Mouse (Mus musculus): ENCODE data around the gene Ppt1. TPM values are rescaled to one million over a fixed set of nuclear protein-coding genes. Genes with fewer than 3 reads are reported as not detected.
A peak's percentile ranks its signal among the peaks of the same experiment; 100 is the strongest.

Ppt1 gene
- polyA plus RNA-seq, 1 experiment from 2014 or later, result 46.8 TPM

DNA sequence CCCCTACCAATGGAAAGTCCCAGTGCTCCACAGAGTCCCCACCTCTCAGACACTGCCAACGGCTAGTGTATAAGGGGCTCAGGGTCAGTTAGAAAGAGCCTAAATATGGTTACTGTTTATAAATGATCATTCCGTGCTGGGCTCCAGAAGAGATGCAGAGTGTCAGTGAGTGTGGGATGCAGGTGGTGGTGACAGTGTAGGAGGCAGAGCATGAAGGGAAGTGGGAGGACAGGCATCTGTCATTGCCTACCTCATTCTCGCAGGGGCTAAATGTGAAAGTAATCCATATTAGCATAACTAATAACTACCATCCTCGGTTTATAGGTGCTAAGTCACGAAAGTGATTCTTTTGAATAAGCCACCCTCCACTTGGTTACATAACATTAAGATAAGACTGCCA lies 34.7 kb downstream of the Ppt1 start:
- H3K9me3 ChIP-seq (ENCODE audit: control insufficient read depth, low read length), result no peaks in the 10 kb centered on the region
- H3K4me2 ChIP-seq (replicated peaks; ENCODE audit: low read depth), result no peak overlapping the region
- H3K27me3 ChIP-seq (ENCODE audit: control insufficient read depth, insufficient read depth, low read length), result no peaks in the 10 kb centered on the region
- ATAC-seq (ENCODE audit: low FRiP score, low TSS enrichment), result no peak
- H3K4me1 ChIP-seq (replicated peaks; ENCODE audit: control insufficient read depth, insufficient read depth), result no peaks in the 10 kb centered on the region
- no peak overlapping the region for H3K4me3 ChIP-seq (ENCODE audit: low read depth, low read length)
- 77% methylated on average over 5 of the region's 5 CpGs for WGBS
- H3K36me3 ChIP-seq (ENCODE audit: control insufficient read depth, insufficient read depth, low read length), result peaks cover 22% of the 10 kb centered on the region
- no peak for TF ChIP-seq EP300 (optimal IDR thresholded peaks at IDR 0.05)
- no peak for TF ChIP-seq CTCF (IDR thresholded peaks at IDR 0.05; ENCODE audit: low read depth)
- DNase-seq (ENCODE audit: low spot score), result no peak
- H3K27ac ChIP-seq (replicated peaks), result no peak overlapping the region
- no peak overlapping the region for H3K9ac ChIP-seq (ENCODE audit: low read length)

GRCm38 (mm10) chr4:122871269-122871668 lies 35.2 kb downstream of the Ppt1 start:
- Histone ChIP-seq H3K4me2 (replicated peaks; ENCODE audit: low read depth) (no peak overlapping the region), H3K27ac (replicated peaks) (no peak overlapping the region), H3K9me3 (ENCODE audit: control insufficient read depth, low read length) (no peaks in the 10 kb centered on the region), H3K36me3 (ENCODE audit: control insufficient read depth, insufficient read depth, low read length) (peaks cover 19% of the 10 kb centered on the region), H3K4me3 (ENCODE audit: low read depth, low read length) (no peak overlapping the region), H3K27me3 (ENCODE audit: control insufficient read depth, insufficient read depth, low read length) (no peaks in the 10 kb centered on the region), H3K4me1 (replicated peaks; ENCODE audit: control insufficient read depth, insufficient read depth) (no peaks in the 10 kb centered on the region), H3K9ac (ENCODE audit: low read length) (no peak overlapping the region)
- TF ChIP-seq CTCF (IDR thresholded peaks at IDR 0.05; ENCODE audit: low read depth) (no peak), EP300 (optimal IDR thresholded peaks at IDR 0.05) (no peak)
- no peak for DNase-seq (ENCODE audit: low spot score)
- 90% methylated on average over 11 of the region's 11 CpGs for WGBS
- no peak for ATAC-seq (ENCODE audit: low FRiP score, low TSS enrichment)

DNA sequence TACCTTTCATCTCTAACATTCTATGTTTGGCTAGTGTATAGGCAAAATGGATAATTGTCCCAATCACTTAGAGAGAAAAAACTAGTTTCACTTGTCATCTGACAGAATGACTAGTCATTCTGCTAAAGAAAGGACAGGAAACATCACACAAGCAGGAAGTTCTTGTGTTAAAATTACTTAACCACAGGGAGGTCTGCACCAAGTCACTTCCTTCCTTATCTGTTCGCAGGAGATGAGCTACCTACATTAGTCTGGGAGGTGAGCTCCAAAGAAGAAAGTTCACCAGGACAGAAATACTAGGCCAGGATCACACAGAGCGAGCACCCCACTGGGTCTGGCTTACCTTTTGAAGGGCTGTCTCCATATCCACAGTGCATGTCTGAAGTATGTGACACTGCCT lies 35.9 kb downstream of the Ppt1 start:
- DNase-seq (ENCODE audit: low spot score) (no peak), ATAC-seq (ENCODE audit: low FRiP score, low TSS enrichment) (no peak)
- TF ChIP-seq CTCF (IDR thresholded peaks at IDR 0.05; ENCODE audit: low read depth) (no peak), EP300 (optimal IDR thresholded peaks at IDR 0.05) (no peak)
- Histone ChIP-seq H3K9me3 (ENCODE audit: control insufficient read depth, low read length) (no peaks in the 10 kb centered on the region), H3K9ac (ENCODE audit: low read length) (no peak overlapping the region), H3K4me2 (replicated peaks; ENCODE audit: low read depth) (no peak overlapping the region), H3K4me3 (ENCODE audit: low read depth, low read length) (no peak overlapping the region), H3K36me3 (ENCODE audit: control insufficient read depth, insufficient read depth, low read length) (peaks cover 17% of the 10 kb centered on the region), H3K27me3 (ENCODE audit: control insufficient read depth, insufficient read depth, low read length) (no peaks in the 10 kb centered on the region), H3K4me1 (replicated peaks; ENCODE audit: control insufficient read depth, insufficient read depth) (no peaks in the 10 kb centered on the region), H3K27ac (replicated peaks) (no peak overlapping the region)
- WGBS, result 84% methylated on average over 2 of the region's 2 CpGs

DNA sequence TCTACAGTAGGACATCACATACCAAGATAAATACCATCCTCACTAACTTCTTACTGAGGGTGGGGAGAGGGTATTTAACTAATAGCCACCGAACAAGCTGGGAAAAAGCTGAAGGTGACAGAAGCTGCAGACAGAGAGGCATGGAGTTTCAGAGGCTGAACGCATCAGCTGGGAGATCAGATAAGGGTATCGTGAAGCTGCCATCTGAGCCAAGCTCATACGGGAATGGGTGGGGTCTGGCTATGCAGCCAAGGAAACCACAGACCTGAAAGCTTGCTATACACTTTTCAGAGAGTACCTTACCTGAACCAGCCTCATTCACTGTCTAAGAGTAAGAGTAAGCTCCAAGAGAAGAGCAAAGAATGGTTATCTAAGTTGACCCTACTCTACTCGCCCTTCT lies 37.0 kb downstream of the Ppt1 start:
- no peaks in the 10 kb centered on the region for H3K4me1 ChIP-seq (replicated peaks; ENCODE audit: control insufficient read depth, insufficient read depth)
- peaks cover 11% of the 10 kb centered on the region for H3K36me3 ChIP-seq (ENCODE audit: control insufficient read depth, insufficient read depth, low read length)
- DNase-seq (ENCODE audit: low spot score) (no peak), ATAC-seq (ENCODE audit: low FRiP score, low TSS enrichment) (no peak)
- no peaks in the 10 kb centered on the region for H3K9me3 ChIP-seq (ENCODE audit: control insufficient read depth, low read length)
- H3K27ac ChIP-seq (replicated peaks), result no peak overlapping the region
- no peak for TF ChIP-seq EP300 (optimal IDR thresholded peaks at IDR 0.05)
- no peak for TF ChIP-seq CTCF (IDR thresholded peaks at IDR 0.05; ENCODE audit: low read depth)
- no peaks in the 10 kb centered on the region for H3K27me3 ChIP-seq (ENCODE audit: control insufficient read depth, insufficient read depth, low read length)
- no peak overlapping the region for H3K9ac ChIP-seq (ENCODE audit: low read length)
- no peak overlapping the region for H3K4me2 ChIP-seq (replicated peaks; ENCODE audit: low read depth)
- no peak overlapping the region for H3K4me3 ChIP-seq (ENCODE audit: low read depth, low read length)
- 58% methylated on average over 5 of the region's 5 CpGs for WGBS

- Histone ChIP-seq H3K9ac (ENCODE audit: low read length) (no peak overlapping the region), H3K4me3 (ENCODE audit: low read depth, low read length) (no peak overlapping the region), H3K27me3 (ENCODE audit: control insufficient read depth, insufficient read depth, low read length) (no peaks in the 10 kb centered on the region), H3K4me1 (replicated peaks; ENCODE audit: control insufficient read depth, insufficient read depth) (no peaks in the 10 kb centered on the region), H3K36me3 (ENCODE audit: control insufficient read depth, insufficient read depth, low read length) (peaks cover 9% of the 10 kb centered on the region), H3K9me3 (ENCODE audit: control insufficient read depth, low read length) (no peaks in the 10 kb centered on the region), H3K27ac (replicated peaks) (no peak overlapping the region), H3K4me2 (replicated peaks; ENCODE audit: low read depth) (no peak overlapping the region)
- no peak for ATAC-seq (ENCODE audit: low FRiP score, low TSS enrichment)
- no peak for TF ChIP-seq EP300 (optimal IDR thresholded peaks at IDR 0.05)
- 85% methylated on average over 4 of the region's 4 CpGs for WGBS
- no peak for DNase-seq (ENCODE audit: low spot score)
Measured at GRCm38 (mm10) chr4:122873512-122873911, 37.5 kb downstream of the Ppt1 start.

GRCm38 (mm10) chr4:122878333-122879070 lies 42.5 kb downstream of the Ppt1 start:
- H3K27ac ChIP-seq (replicated peaks), result peak overlapping the region; percentile 81
- no peak for DNase-seq (ENCODE audit: low spot score)

More at GRCm38 (mm10) chr4:122878333-122879070, 42.5 kb downstream of the Ppt1 start:
- Histone ChIP-seq H3K4me1 (replicated peaks; ENCODE audit: control insufficient read depth, insufficient read depth) (peaks cover 7% of the 10 kb centered on the region), H3K36me3 (ENCODE audit: control insufficient read depth, insufficient read depth, low read length) (no peaks in the 10 kb centered on the region), H3K9ac (ENCODE audit: low read length) (no peak overlapping the region), H3K4me3 (ENCODE audit: low read depth, low read length) (no peak overlapping the region), H3K27me3 (ENCODE audit: control insufficient read depth, insufficient read depth, low read length) (no peaks in the 10 kb centered on the region), H3K4me2 (replicated peaks; ENCODE audit: low read depth) (no peak overlapping the region), H3K9me3 (ENCODE audit: control insufficient read depth, low read length) (no peaks in the 10 kb centered on the region)
- TF ChIP-seq EP300 (optimal IDR thresholded peaks at IDR 0.05), result no peak
- peak; percentile 47 for TF ChIP-seq CTCF (IDR thresholded peaks at IDR 0.05; ENCODE audit: low read depth)
- WGBS, result 63% methylated on average over 2 of the region's 2 CpGs
- ATAC-seq (ENCODE audit: low FRiP score, low TSS enrichment), result no peak
